Mouse (Mus musculus) testis, adult 2 months (tissue): ENCODE results near the gene Slc22a1. TPM values are rescaled to one million over a fixed set of nuclear protein-coding genes. Genes with fewer than 3 reads are reported as not detected.
"Not testable (repeated sequence)": the region's sequence is repeated elsewhere in the genome, so short reads cannot be mapped to it uniquely, and the experiment has no call there.

Source experiments
- H3K27ac ChIP-seq: fragments of 200-500 bp; 2 replicates; pipeline ENCODE4 v1.5.1; 2012; ENCODE audit warnings: low read depth, low read length; ENCODE audit not compliant: control insufficient read depth, insufficient read depth
- H3K27me3 ChIP-seq: fragments of 200-500 bp; 2 replicates; pipeline ENCODE4 v1.6.1; 2012; ENCODE audit warnings: mild to moderate bottlenecking, low read length, moderate library complexity; ENCODE audit not compliant: control insufficient read depth, insufficient read depth
- H3K36me3 ChIP-seq: fragments of 200-500 bp; 2 replicates; pipeline ENCODE4 v1.6.1; 2012; ENCODE audit warnings: mild to moderate bottlenecking, low read length; ENCODE audit not compliant: control insufficient read depth, insufficient read depth
- H3K4me1 ChIP-seq: fragments of 200-500 bp; 2 replicates; pipeline ENCODE4 v1.6.1; 2012; ENCODE audit warnings: low read length; ENCODE audit not compliant: control insufficient read depth, insufficient read depth
- H3K4me3 ChIP-seq: fragments of 200-500 bp; 2 replicates; pipeline ENCODE4 v1.5.1; 2012; ENCODE audit warnings: low read depth, mild to moderate bottlenecking, low read length, moderate library complexity, mixed read lengths; ENCODE audit not compliant: control insufficient read depth
- CTCF ChIP-seq: fragments of 200-500 bp; IDR thresholded peaks from 2 replicates; pipeline ENCODE4 v1.5.1; 2012; ENCODE audit warnings: low read depth, mild to moderate bottlenecking, inconsistent platforms, low read length, moderate library complexity; ENCODE audit not compliant: control insufficient read depth, insufficient read depth, insufficient replicate concordance
- POLR2A ChIP-seq: fragments of 200-500 bp; IDR thresholded peaks from 2 replicates; pipeline ENCODE4 v1.6.1; 2012; ENCODE audit warnings: low read depth, mild to moderate bottlenecking, inconsistent platforms, low read length, moderate library complexity; ENCODE audit not compliant: control insufficient read depth
- polyA plus RNA-seq: library from polyadenylated mRNA; depleted of rRNA; stranded (reverse); fragments of >200 nt; gene quantifications from 2 replicates; pipeline ENCODE4 v1.2.3, GENCODE M21; 2012

Slc22a1 gene
- polyA plus RNA-seq, 1 experiment, result not detected

DNA sequence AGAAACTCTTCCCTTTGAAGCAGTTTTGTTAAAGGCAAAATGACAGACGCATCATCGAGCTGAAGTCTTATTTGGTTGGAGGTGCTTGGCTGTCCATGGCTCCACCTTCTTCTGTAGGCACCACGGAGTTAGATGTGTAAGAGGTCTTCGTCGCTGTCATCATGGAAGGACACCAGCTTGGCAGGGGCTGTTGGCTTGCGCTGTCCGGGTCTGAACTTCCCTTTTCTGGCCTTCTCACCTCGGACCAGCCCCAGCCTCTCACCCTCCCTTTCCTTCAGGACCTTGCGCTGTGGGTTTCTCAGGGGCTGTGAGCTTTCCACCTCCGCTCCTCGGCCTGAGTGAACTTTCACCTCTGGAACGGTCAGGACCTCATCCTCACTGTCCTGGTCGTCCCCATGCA is 8.0 kb upstream of the Slc22a1 start:
- Histone ChIP-seq H3K4me3 (no peak overlapping the region), H3K36me3 (no peaks in the 10 kb centered on the region), H3K4me1 (no peaks in the 10 kb centered on the region), H3K27ac (no peak overlapping the region), H3K27me3 (no peaks in the 10 kb centered on the region)
- TF ChIP-seq POLR2A (no peak), CTCF (no peak)

DNA sequence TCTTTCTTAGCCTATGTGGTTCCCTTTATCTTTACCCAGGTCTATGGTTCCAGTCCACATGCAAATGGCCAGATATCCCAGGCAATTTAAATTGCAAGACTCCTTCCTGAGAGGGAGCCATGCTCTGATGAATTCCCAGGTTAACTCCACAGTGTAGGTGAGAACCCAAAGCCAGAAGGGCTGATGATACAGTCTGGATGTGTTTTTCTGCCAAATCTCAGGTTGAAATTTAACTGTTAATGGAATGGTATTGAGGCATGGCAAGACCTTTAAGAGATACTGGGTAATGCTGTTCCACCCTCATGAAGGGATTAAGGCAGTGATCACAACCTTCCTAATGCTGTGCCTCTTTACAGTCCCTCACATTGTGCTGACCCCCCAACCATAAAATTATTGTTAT is 2.6 kb upstream of the Slc22a1 start:
- Histone ChIP-seq H3K4me3 (no peak overlapping the region), H3K27ac (no peak overlapping the region), H3K36me3 (no peaks in the 10 kb centered on the region), H3K4me1 (no peaks in the 10 kb centered on the region), H3K27me3 (no peaks in the 10 kb centered on the region)
- no peak for TF ChIP-seq POLR2A
- TF ChIP-seq CTCF, result no peak

DNA sequence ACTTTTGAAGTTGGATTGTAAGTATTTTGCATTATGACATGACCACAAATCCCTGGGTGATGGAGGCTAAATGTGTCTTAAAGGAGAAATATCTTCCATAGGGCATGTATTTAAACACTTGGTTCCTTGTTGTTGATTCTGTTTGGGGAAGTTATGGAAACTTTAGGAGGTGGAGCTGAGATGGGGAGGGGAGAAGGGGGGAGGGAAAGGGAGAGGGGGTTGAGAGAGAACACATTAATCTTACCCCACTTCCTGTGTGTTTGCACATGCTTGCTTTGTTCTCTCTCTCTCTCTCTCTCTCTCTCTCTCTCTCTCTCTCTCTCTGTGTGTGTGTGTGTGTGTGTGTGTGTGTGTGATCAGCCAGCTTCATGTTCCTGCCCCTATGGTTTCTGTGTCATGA is 1.5 kb upstream of the Slc22a1 start:
- Histone ChIP-seq H3K4me3 (no peak overlapping the region), H3K27me3 (no peaks in the 10 kb centered on the region), H3K4me1 (no peaks in the 10 kb centered on the region), H3K27ac (no peak overlapping the region), H3K36me3 (no peaks in the 10 kb centered on the region)
- TF ChIP-seq CTCF (no peak), POLR2A (no peak)

DNA sequence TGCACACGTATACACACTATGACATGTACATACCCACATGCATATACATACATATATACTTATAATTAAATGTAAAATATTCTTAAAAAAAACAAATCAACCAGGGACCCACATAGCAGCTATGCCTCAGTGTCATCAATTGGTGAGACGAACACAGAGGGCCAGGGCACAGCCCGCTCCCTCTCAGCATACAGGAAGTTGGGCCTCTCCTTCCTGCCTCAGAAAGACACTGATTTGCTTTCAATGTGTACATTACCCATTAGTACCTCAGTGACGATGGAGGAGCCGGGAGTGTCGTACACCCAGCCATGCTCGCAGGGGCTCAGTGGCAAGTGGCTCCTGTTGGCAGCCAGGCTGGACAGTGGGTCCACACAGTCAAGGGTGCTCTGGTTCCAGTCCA is 649 bp downstream of the Slc22a1 start:
- not testable (repeated sequence) for H3K4me1 ChIP-seq, H3K36me3 ChIP-seq, H3K4me3 ChIP-seq, H3K27ac ChIP-seq, H3K27me3 ChIP-seq

DNA sequence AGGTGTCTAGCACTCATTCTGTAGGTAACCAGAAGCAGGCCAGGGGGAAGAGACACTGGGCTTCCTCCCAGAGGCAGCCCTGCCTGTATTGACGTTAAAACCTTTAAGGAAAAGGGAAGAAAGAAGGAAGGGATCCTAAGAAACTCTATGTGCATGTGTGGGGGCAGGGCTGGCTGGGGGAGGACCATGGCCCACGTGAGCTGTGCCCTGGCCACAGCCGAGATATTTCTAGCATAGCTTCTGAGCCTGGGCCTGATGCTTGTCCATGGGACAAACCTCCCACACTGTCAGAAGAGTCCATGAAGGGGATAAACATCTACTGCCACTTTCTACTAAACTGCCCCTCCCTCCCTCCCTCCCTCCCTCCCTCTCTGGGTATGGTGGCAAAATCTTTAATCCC is 1.8 kb downstream of the Slc22a1 start:
- Histone ChIP-seq H3K4me1 (no peaks in the 10 kb centered on the region), H3K4me3 (no peak overlapping the region), H3K36me3 (no peaks in the 10 kb centered on the region), H3K27ac (no peak overlapping the region), H3K27me3 (no peaks in the 10 kb centered on the region)
- TF ChIP-seq CTCF (no peak), POLR2A (no peak)

DNA sequence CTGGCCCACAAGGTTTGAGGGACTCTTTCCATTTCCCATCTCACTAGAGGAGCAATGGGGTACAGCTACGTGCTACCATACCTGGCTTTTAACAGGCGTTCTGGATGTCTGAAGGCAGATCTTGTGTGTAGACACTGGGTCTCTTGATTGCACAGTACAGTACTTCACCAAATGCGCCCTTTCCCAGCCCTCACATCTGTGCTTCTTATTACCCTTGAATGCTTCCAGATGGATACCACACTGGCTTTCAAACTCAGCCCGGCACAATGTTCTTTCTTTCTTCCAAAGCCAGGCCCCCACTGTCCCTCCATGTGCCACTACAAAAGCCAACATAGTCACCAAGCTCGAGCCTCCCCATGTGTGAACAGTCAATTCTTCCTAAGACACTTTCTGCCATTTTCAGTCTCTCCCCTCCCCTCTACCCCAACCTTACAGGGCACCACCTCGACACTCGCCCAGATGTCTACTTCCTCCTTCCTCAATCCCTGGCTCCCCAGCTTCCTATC is 3.3 kb downstream of the Slc22a1 start:
- H3K36me3 ChIP-seq, result no peaks in the 10 kb centered on the region
- no peak overlapping the region for H3K27ac ChIP-seq
- H3K4me1 ChIP-seq, result no peaks in the 10 kb centered on the region
- no peak for TF ChIP-seq POLR2A
- TF ChIP-seq CTCF, result no peak
- H3K27me3 ChIP-seq, result no peaks in the 10 kb centered on the region
- no peak overlapping the region for H3K4me3 ChIP-seq

DNA sequence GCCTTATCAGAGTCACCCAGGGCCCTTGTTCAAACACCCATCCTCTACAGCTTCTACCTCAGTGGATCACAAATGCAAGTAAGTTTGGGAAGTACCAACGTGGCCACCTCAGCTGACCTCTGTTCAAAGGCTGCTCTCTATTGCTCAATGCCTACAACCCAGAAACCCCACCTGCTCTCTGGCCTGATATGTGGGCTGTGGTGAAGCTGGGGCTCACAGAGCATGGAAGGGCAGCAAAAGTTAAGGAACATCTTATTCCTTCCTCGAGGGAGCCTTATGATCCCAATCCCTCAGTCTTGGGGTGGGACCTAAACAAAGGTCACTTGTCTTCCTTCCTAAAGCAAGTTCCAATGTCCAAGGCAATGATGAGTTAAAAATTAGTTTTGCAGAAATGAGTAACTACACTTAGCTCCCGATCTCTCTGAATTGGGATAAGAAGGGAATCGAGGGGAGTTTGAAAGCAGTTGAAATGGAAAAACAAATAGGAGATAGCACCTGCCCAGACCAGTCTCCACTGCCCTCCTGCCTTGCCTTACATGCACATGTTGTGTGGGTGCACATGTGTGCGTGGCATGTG is 4.5 kb downstream of the Slc22a1 start:
- no peak for TF ChIP-seq CTCF
- Histone ChIP-seq H3K27ac (no peak overlapping the region), H3K4me1 (no peaks in the 10 kb centered on the region), H3K27me3 (no peaks in the 10 kb centered on the region), H3K36me3 (no peaks in the 10 kb centered on the region), H3K4me3 (no peak overlapping the region)

DNA sequence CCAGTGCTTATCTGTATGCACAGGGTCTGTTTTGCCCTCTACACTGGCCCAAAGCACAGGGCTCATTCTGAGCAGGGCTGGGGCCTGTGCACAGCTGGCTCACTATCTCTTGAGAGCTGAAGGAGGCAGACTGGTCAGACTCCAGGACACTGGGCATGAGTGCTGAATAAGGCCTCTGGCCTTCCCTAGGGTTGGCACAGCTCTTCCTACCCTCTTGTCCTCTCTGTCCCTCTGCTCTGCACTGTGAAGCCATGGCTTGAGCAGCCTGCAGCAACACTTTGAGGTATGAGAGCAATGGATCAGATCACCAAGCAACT is 6.3 kb downstream of the Slc22a1 start:
- Histone ChIP-seq H3K4me1 (no peaks in the 10 kb centered on the region), H3K4me3 (no peak overlapping the region), H3K27me3 (no peaks in the 10 kb centered on the region), H3K36me3 (no peaks in the 10 kb centered on the region), H3K27ac (no peak overlapping the region)
- TF ChIP-seq CTCF (no peak), POLR2A (no peak)
